Mouse (Mus musculus): ENCODE measurements at regions not wholly inside any gene's neighbourhood (a gene's known extent, or its start where the extent isn't known, plus 50 kb on each side); places are given as distances from the start of the nearest gene placed in this dataset.
"Not testable (repeated sequence)": the region's sequence is repeated elsewhere in the genome, so short reads cannot be mapped to it uniquely, and the experiment has no call there.

GRCm38 (mm10) chr15:5841369-5842149, 458.0 kb upstream of the Dab2 start:
- not testable (repeated sequence) for TF ChIP-seq CTCF (conservative IDR thresholded peaks at IDR 0.05; ENCODE audit: low read length); NANOG (IDR thresholded peaks at IDR 0.05; ENCODE audit: borderline replicate concordance, low read length)

All from E14TG2a.4 (cell line).